Mouse (Mus musculus) ovary, postnatal 10 days (tissue): ENCODE measurements around the gene Gm14443.
"Not testable (repeated sequence)": the region's sequence is repeated elsewhere in the genome, so short reads cannot be mapped to it uniquely, and the experiment has no call there.

Experiments used
- DNase-seq: peaks from one replicate; pipeline ENCODE4 v3.0.0; 2022; ENCODE audit warnings: low spot score

Gm14443 gene

DNA sequence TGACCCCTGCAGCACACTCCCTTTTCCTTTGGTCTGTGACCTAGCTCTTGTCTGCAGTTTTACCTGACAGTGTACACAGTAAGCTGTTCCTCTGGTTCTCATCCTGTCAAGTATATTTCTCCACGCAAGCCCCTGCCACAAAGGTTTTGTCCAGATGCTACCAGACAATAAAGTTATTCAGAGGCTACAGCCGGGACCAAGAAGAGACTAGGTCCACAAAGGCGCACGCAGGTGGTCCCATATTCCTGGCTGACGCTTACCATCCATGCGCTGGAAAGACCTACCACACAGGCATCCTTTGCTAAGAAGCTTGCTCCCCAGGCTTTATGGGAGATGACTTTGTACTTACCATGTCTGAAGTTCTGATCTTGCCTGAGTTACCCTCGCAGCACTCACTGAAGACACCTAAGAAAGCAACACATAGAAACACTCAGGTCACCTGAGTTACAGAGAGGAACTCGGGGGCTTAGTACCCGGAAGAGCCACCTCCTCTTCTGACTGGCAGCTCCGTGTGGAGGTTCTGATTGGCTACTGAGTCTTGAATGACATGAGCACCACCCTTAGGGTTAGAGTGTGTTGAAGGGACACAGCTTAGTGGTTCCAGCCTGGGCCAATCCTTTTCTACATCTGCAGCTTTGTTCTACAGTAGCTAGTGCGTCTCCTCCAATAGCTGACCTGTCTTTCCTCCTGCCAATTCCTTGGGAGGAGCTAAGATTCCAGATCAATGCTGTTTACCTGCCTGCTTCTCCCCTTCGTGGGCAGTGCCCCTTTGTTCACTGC is at the start of gene Gm14443:
Gene Gm14443 (minus strand): TSS at position 471 of the 780 bp plus-strand sequence.
- not testable (repeated sequence) for DNase-seq

DNA sequence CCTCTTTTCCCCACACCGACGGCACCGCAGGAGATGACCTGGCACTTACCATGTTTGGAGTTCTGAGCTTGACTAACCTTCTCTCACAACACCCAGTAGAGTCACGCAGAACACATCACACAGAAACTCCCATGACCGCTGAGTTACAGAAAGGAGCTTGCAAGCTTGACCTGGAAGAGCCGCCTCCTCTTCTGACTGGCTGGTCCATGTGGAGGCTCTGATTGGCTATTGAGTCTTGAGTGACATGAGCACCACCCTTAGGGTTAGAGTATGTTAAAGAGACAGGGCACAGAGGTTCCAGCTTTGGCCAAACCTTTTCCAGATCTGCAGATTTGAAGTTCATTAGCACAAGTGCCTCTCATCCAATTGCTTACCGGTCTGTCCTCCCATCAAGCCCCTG is 31.1 kb upstream of the Gm14443 start, which contains the start of gene Gm14391:
Gene Gm14391 (minus strand): TSS at position 186 of the 400 bp plus-strand sequence.
- DNase-seq: not testable (repeated sequence)

DNA sequence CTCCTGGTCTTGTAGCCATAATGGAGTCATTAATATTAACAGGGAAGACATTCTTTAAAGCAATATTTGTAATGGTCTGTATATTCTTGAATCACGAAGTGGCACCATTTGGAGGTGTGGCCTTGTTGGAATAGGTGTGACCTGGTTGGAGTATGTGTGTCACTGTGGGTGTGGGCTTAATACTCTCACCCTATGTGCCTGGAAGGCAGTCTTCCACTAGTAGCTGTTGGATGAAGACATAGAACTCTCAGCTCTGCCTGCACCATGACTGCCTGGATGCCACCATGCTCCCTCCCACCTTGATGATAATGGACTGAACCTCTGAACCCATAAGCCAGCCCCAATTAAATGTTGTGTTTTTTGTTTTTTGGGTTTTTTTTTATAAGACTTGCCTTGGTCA is 3.3 kb upstream of the Gm14443 start:
- not testable (repeated sequence) for DNase-seq

DNA sequence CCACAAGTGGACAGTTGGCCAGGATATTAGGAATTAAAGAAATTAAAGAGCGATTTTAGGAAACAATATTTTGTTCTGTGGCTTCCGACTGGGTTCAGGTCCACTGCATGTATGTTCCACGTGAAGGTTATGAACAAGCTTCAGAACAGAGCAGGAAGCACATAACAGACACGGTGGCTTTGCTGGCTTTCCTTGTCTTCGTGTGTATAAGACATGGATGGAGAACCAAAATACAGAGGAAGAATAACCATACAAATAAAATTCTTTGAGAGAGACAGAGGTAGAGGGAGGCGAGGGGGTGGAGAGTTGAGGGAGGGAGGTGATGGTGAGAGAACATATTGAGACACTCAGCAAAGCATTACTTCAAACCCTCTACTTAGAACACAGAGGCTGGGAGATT is 641 bp upstream of the Gm14443 start:
- DNase-seq: no peak

DNA sequence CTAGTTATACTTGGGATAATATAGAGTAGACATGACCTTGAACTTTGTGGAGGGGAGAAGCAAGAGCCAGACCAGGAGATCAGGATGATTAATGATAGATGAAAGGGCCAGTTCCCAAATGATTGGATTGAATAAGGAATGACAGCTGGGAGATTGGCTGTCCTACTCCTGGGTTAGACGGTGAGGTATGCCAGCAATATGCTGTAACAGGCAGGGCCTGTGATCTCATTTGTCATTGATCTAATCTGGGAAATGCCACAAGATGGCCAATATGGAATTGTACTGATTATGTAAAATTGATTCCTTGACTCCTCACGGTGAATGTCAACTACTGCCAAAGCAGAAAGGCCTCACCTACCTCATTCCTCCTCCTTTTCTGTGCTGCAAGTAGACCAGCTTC is 1.6 kb downstream of the Gm14443 start:
- DNase-seq: not testable (repeated sequence)

DNA sequence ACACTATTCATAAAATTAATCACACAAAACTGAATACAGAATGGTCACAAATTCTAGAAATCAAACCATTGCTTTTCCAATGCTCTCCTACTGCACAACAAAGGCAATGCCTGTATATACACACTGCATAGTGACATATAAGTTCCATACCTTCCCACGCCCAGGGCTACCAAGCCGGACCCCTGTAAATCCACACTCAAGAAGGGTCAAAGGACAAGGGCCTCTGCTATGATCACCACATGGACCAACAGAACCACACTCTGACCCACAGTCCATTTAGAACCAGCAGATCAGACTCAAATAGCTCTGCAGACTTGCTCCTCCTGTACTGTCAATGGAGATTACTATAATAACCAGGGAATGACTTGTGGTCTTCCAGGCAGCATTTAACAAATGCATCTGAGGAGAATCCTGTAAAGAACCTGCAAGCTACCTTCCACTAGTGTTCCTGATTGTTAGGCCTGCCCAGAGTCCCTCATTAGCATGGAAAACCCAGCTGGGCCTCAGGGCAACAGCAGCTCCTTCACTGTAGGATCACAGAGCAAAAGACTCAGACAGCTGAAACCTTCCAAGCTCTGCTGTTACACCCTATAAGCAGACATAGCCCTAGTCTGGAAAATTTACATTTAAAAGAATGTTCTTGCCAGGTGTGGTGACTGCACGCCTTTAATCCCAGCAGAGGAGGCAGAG is 2.6 kb downstream of the Gm14443 start:
- DNase-seq: not testable (repeated sequence)

DNA sequence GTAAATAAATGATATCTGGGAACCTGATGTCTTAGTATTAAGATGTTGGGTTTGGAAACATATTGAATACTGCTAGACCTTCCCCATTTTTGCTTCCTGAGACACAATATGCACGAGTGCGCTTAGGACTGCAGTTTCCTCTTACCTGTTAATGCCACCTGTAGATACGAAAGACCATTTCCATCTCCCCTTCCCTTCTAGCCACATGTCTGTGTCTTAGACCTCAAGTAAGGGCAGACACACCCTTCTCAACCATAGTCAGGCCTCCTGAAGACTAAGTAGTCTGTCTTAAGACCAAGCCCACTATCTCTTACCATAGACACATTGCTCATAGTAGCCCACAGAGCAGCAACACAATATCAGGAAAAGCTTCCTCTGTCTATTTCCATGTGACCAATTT is 3.5 kb downstream of the Gm14443 start:
- DNase-seq: no peak

DNA sequence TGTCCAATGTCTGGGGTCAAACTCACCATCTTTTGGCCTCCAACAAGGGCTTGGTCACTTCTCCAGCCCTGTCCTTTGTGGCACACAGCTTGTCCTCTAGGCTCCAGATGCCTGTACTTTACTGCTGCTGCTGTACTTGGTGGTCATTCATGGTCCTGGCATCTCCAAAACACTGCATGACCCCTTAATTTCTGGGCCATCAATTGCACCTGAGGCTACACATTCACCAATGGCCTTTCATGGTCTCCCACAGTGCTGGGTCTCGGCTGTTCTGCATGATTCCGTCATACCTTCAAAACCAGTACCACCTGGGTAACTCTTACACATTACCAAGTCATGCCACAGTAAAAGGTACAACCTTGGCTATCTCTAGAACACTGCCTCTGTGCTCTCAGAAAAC is 8.8 kb downstream of the Gm14443 start:
- not testable (repeated sequence) for DNase-seq

DNA sequence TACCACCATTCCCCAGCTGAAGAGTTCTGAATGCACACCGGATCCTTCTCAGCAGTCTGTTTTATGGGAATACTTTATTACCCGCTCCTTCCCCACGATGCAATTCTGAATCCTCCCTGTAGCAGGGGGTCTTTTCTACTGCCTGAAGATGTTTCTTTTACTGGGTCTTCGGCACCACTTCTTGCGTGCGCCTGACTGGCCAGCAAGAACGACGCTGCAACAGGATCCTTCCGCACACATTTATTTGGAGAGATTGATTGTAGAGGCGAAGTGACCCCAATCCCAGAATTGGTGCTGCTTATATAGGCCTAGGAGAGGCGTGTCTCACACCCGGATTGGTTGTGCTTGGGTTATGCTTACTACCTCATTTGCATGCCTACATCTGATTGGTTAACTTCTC is 10.6 kb downstream of the Gm14443 start:
- DNase-seq: not testable (repeated sequence)

DNA sequence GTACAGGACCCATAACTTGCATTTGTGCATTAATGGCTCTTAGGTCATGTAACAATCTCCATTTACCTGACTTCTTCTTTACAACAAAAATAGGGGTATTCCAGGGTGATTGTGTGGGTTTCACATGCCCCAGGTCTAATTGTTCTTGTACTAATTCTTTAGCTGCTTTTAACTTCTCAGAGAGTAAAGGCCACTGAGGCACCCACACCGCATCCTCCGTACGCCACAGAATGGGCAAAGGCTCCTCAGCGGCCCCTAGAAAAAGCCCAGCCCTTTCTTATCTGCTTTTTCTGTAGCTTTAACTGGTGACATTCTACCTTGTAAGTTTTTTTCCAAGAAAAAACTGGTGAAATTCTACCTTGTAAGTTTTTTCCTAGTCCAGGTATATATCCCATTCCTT is 14.2 kb downstream of the Gm14443 start:
- DNase-seq: not testable (repeated sequence)

DNA sequence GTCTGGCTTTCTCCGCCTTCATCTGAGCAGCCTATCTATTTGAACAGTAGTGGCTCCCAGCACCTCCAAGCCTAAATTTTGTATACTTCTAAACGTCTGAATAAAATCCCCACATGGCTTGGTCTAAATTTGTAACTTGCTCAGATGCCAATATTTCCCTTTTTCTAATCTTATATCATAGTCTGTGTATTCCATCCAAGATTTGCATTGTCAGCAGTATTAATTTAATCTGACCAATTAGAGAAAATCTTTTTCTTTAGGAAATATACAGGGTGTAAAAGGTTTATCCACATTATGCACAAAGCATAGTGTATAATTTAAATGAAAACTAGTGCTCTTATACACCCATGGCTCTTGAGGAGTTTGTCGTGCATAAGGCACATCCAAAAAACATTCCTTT is 17.0 kb downstream of the Gm14443 start:
- no peak for DNase-seq

DNA sequence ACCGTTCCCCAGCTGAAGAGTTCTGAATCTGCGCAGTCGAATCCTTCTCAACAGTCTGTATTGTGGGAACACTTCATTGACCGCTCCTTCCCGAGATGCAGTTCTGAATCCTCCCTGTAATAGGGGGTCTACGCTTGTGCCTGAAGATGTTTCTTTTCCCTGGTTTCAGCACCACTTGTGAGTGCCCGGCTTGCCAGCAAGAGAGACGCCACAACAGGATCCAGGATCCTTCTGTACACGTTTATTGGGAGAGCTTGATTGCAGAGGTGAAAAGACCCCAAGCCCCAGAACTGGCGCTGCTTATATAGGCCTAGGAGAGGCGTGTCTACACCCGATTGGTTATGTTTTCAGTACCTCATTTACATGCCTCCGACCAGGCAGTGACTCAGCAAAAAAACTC is 19.0 kb downstream of the Gm14443 start:
- DNase-seq: no peak

DNA sequence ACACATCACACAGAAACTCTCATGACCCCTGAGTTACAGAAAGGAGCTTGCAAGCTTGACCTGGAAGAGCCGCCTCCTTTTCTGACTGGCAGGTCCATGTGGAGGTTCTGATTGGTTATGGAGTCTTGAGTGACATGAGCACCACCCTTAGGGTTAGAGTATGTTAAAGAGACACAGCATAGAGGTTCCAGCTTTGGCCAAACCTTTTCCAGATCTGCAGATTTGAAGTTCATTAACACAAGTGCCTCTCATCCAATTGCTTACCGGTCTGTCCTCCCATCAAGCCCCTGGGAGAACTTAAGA is 33.7 kb downstream of the Gm14443 start, which contains the start of gene Gm14399:
Gene Gm14399 (minus strand): TSS at position 20 of the 303 bp plus-strand sequence.
- DNase-seq: not testable (repeated sequence)

DNA sequence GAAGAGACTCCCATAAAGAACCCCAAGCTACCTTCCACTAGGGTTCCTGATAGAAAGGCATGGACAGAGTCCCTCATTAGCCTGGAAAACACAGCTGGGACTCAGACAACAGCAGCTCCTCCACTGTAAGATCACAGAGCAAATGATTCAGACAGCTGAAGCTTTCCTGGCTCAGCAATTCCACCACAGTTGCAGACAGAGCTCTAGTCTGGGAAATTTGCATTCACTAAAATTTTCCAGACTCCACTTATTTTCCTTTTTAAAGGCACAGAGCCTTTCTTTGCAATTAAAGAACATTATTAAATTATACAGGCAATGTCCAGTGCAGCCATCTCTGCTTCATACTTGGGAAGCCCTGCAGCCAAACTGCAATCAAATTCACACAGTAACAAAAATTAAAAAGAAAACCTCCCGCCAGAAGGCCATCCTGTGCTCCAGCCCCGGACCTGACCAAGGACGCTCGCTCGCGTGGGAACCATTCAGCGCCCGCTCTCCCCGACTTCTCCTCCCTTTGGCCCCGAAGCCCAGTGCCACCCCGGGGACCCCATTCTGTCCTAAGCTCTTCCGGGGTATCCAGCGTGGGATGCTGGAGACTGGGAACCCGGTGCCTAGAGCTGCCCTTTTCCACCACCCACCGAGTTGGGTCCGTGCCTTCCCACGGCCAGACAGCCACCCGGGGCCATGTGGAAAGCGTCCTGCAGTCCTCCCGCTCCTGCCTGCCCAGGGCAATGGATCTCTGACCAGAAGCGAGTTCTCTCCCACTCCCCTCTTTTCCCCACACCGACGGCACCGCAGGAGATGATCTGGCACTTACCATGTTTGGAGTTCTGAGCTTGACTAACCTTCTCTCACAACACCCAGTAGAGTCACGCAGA is 34.3 kb downstream of the Gm14443 start:
- peak; percentile 14 for DNase-seq

DNA sequence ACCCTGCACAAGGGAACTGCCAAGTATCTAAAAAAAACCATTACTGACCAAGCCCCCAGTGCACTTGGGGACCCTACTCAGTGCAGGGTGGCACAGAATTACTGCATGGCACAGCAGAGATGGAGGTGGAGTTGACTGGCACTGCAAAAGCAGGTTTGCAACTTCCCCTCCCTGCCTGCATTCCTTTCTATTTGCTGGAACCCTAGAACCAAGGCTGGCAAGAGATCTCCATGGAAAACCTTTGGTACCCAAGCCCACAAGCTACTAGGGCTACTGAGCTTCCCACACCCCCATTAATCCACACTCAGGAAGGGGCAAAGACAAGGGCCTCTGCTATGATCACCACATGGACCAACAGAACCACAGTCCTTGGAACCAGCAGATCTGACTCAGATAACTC is 35.0 kb downstream of the Gm14443 start:
- not testable (repeated sequence) for DNase-seq
